Mouse (Mus musculus) layer of hippocampus, postnatal 25 days (tissue): ENCODE data around the gene Oas1h. TPM values are rescaled to one million over a fixed set of nuclear protein-coding genes. Genes with fewer than 3 reads are reported as not detected.
A peak's percentile ranks its signal among the peaks of the same experiment; 100 is the strongest.
"Not testable (repeated sequence)": the region's sequence is repeated elsewhere in the genome, so short reads cannot be mapped to it uniquely, and the experiment has no call there.

Experiments
- DNase-seq, 2 experiments: peaks; one replicate each; pipeline ENCODE4 v3.0.0; 2022; ENCODE audit warnings: mixed read lengths in 2 of 2, low spot score in 1 of 2; ENCODE audit errors: extremely low spot score in 1 of 2
- total RNA-seq, 2 experiments: library from RNA; stranded (reverse); gene quantifications; 2 replicates each; pipeline ENCODE4 v1.2.3; 2021

Gene Oas1h
- not detected for total RNA-seq

DNA sequence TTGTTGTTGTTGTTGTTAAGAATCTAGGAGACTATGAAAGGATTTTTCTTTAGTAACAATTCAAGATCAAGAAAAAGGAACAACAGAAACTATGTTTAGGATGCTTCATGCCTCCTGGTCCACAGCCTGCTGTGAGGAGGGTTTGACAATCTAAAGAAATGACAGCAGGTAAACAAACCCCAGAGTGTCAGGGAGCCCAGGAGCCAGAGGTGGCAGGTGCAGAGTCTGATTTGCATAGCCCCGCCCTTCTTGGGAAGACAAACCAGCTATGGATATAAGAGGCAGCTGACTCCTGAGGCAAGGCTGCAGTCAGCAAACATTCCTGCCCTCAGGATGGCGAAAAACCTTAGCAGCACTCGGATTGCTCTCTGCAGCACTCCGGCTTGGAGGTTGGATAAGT, at the start of gene Oas1h:
TSS of gene Oas1h (plus strand) at position 301 of the 400 bp plus-strand sequence.
- no peak for DNase-seq

DNA sequence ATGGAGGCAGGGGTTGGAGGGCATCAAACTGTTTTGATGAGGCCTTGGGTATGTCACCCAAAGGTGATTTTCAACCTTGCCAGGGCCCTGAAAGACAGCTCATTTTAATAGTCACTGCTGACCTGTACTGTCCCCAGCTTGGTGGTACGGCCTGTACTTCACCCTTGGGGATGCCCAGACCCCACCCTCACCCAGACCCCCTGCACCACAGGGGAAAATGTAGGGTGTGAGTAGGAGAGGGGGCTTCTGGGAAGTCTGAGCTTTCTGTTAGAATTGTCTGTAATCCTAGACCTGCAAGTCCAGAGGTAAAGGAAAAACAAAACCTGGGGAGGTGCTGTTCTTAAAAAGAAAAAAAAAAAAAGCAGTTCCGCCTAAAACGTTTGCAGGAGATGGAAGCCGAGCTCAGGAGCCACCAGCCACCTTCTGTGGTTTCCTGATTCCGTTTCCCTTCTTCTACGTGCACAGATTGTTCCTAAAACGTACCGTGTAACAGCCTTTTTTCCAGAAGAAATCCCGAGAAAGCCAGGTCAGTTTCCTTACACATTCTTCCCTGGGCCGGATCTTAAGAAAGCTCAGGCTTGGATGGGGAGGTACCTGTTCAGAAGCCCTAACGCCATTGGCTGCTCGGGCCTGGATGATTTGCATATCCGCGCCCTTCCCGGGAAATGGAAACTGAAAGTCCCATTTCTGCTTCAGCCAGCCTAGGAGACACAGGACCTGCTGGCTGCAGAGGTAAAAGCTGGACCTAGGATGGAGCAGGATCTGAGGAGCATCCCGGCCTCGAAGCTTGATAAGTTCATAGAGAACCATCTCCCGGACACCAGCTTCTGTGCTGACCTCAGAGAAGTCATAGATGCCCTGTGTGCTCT, 49.0 kb upstream of the Oas1h start, which contains the start of gene Oas1c:
TSS of gene Oas1c (minus strand) at position 564 of the 869 bp plus-strand sequence.
- DNase-seq = peak; percentile 32 to 52

DNA sequence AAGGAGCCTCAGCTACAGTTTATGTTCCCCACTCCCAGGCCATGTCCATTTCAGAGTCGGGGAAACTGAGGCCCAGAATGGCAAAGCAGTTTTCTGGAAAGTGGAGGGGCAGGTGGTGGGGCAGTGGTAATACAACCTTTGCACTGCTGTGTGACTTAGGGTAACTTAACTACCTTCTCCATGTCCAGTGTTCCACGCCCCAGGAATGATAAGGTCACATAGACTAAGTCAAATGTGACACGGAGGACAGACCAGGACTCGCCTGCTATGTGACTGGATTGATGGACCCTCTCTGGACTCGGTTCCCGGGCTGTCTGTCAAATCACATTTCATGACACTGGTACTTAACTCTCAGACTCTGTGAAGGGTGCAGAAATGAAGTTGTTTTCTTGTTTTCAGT, 48.2 kb upstream of the Oas1h start:
- no peak for DNase-seq

DNA sequence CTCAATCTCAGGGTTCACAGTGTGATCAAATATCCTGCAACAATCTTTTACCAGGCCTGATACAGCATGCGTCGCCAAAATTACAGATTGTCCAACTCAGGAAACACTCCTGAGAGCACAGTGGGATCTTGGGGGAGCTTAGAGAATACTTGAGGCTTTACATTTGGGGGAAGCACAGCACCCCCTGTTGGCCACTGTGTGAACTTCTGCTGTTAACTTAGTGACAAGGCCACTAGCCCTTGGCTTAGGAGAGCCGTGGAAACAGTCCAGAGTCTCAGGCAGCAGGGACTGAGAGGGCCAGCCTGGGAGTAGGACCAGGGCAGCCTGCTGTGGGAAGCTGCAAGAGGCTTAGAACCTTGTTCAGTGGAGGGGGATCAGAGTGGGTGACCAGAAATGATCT, 45.3 kb upstream of the Oas1h start:
- peak in 1 of 2 experiments; percentile 24 for DNase-seq

DNA sequence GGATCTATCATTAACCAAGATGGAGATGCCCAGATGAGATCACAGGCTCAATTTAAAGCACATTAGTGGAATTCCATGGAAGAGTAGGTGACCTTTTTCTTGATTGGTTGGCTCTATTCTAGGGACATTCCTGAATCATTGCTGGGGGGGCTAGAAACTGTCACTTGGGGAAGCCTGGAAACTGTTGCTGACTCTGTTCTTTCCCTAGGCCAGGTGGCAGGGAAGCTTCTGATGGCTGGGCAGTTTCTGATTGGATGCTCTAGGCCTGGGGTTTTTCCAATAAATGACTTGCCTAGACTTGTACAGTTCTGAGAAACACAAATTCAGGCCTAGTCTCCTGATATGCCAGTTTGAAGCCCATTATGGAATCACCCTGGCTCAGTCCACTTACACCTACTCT, 42.2 kb upstream of the Oas1h start:
- no peak for DNase-seq

DNA sequence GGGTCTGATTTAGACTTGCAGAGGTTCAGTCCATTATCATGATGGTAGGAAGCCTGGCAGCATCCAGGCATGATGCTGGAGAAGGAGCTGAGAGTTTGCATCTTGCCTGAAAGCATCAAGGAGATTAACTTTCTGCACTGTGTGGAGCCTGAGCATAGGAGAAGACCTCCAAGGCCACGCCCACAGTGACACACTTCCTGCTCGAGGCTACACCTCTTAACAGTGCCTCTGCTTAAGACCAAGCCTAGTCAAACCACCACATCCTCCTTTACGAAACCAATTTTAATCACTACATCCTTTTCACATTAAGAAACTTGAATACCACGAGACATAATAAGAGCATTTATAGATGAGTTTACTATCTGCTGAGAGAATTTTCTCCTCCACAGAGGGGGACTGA, 30.2 kb upstream of the Oas1h start:
- no peak for DNase-seq

DNA sequence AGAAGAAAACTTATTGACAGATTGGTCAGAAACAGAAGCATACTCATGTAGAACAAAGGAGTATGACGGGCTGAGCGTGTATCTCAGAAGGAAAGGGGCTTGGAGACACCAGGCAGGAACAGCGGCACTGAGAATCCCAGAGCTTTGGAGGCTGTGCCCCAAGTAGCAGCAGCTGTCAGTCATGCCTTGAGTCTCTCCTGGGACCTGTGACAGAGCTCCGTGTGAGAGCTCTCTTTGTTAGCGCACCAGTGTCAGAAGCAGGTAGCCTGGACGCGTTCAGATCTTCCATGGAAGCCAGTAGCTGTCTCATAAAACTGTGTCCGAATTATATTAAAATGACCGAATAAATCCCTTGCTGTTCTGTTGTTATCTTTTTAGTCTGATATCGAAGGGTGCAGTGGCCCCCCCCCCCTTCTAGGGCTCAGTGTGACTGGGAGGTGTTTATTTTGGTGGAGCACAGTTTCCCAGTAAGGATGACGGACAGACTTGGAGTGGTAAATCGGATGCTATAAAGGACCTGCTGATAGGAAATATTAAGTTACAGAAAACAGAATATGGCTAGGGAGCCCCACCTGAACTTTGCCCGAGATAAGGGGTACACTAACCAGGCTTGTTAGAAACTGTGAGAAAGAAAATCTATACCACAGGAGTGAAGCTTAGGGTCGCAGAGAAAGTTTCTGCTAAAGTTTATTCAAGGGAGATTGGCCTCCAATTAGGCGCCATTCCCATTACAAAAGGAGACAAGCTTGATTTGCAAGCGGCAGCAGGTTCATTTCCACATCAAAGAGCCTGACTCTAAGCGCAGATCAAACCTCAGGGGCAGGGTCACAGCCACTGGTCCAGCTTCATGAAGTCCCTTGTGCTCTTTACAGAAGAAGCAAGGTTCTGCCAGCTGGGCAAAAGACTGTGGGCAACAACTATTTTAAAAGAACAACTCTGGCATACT, 27.6 kb upstream of the Oas1h start:
- DNase-seq = no peak

DNA sequence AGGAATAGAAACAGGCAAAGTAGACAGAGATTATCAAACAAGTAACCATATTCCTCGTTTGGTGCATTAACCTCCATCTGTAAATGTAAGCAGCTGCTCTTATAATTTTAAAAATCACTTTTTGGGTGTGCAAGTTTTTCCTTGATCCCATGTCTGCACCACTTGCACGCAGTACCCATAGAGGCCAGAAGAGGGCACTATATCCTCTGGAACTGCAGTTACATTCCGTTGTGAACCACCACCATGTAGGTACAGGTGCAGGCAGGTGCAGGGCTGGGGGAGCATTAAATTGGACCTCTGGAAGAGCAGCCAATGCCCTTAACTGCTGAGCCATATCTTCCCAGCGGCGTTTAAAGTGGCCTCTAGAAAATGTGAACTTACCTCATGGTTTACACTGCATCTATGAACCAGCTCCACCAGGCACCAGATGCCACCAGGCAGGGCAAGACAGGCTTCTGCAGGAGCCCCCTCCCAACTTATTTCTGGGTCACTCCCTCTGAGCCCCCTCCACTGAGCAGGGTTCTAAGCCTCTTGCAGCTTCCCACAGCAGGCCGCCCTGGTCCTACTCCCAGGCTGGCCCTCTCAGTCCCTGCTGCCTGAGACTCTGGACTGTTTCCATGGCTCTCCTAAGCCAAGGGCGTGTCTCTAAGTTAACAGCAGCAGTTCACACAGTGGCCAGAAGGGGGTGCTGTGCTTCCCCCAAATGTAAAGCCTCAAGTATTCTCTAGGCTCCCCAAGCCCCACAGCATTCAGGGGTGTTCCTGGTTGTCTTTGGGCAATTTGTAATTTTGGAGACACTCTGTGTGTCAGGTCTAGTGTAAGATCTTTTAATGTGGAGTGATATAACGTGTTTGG, 24.3 kb upstream of the Oas1h start:
- peak in 1 of 2 experiments; percentile 73 for DNase-seq

DNA sequence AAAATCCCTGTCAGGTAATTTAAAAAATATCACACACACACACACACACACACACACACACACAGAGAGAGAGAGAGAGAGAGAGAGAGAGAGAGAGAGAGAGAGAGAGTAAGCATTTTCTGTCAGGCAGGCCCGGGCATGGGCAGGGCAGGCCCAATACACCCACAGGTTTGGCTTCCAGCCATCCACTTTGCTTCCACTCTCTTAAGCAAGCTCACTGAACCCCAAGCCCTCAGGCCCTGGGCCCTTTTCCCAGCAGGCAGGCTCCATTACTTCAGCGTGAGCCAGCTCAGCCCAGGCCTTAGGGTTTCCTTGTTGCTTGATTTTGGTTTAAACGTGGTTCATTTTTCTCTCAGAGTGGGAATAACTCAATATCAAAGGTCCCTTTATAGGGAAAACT, 16.5 kb upstream of the Oas1h start:
- DNase-seq = peak in 1 of 2 experiments; percentile 6

DNA sequence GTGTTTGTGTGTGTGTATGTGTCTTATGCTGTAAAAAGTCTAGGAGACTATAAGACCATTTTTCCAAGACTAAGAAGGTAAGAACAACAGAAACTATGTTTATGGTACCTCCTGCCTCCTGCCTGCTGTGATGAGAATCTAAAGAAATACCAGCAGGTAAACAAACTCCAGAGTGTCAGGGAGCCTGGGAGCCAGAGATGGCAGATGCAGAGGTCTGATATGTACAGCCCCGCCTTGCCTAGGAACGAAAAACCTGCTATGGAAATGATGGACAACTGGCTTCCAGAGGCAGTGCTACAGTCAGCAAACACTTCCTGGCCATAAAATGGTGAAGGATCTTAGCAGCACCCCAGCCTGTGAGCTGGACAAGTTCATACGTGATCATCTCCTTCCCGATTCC, 14.2 kb upstream of the Oas1h start, which contains the start of gene Oas1f:
TSS of gene Oas1f (plus strand) at position 301 of the 400 bp plus-strand sequence.
- DNase-seq = no peak

DNA sequence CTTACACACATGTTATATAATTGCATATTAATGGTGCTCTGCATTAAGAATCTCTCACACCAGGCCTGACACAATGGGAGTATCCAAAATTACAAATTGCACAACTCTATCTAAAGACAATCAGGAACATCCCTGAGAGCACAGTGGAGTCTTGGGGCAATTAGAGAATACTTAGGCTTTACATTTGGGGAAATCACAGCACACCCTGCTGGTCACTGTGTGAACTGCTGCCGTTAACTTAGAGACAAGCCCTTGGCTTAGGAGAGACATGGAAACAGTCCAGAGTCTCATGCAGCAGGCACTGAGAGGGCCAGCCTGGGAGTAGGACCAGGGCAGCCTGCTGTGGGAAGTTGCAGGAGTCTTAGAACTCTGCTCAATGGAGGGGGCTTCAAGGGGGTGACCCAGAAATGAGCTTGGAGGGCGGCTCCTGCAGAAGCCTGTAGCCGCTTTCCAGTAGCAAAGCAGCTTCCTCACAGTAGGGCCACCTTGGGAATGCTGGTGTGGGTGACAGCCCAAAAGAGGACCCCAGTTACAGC, 11.6 kb upstream of the Oas1h start:
- peak in 1 of 2 experiments; percentile 53 for DNase-seq

DNA sequence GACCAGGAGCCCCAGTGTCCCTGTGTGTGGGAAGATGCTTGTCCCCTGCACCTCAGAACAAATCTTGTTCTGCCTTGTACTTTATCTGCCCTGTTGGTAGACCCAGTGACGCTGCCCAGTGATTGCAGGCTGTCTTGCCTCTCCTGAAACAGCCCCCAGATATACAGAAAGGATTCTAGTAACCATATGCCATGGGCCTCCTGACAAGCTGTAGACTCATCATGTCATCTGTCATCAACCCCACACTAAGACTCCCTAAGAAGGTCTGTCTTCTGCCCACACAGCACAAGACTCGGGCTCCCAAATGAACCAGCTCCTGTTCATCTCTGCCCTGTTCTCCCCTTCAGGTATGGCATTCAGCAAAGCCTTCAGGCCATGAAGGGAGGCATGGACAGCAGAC, 2.0 kb upstream of the Oas1h start:
- DNase-seq = peak in 1 of 2 experiments; percentile 29

DNA sequence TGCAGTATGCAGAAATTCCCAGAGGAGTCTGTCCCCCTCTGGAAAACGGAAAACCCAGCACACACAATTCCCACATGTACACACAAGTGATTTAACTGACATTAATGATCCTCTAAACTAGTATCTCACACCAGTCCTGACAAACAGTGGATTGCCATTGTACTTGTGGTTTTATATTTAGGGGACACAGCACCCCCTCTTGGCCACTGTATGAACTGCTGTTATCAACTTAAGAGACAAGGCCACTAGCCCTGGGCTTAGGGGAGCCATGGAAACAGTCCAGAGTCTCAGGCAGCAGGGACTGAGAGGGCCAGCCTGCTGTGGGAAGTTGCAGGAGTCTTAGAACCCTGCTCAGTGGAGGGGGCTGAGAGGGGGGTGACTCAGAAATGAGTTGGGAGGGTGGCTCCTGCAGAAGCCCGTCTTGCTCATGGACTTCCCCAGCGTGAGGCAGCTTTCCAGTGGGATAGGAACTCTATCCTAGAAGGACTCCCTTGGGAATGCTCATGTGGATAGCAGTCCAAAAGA, 4.2 kb downstream of the Oas1h start:
- DNase-seq = peak in 1 of 2 experiments; percentile 18

DNA sequence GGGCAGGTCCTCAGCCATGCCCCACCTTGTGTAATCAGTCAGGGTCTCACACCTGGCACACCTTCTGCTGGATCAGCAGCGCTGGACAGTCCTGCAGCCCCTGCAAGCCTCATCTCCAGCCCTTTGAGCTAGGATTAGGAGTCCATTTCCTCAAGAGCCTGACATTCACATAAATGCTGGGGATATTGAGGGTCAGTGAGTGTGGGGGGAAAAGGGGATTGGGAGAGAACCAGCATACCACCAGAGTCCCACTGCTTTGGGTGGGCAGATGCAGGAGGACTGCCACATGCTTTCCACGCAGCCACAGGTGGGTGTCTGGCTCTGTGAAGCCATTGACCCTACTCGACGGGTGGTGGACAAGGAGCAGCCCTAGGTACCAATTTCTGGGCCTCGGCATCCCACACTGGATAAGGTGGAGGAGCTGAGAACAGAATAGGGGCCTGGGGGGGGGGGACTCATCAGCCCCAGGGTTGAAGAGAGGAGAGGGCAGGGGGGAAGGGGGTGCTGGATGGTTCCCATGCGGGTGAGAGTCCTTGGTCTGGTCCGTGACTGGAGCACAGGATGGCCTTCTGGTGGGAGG, 8.3 kb downstream of the Oas1h start:
- DNase-seq = no peak

DNA sequence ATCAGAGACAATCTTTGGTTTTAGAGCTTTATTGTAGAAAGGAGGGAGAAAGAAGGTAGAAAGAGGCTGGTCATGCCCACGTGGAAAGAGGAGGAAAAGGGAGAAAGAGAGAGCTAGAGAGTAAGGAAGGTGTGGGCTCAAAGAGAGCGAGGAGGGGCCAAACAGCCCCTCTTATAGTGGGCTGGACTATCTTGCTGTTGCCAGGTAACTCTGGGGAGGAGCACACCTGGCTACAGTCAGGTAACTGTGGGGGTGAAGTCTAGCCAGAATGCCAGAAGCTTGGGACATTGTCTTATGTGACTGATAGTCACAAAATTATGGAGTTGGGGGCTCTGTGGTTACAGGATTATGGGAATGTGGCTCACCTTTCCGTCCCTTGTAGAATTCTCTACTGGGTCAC, 8.9 kb downstream of the Oas1h start:
- DNase-seq = no peak

DNA sequence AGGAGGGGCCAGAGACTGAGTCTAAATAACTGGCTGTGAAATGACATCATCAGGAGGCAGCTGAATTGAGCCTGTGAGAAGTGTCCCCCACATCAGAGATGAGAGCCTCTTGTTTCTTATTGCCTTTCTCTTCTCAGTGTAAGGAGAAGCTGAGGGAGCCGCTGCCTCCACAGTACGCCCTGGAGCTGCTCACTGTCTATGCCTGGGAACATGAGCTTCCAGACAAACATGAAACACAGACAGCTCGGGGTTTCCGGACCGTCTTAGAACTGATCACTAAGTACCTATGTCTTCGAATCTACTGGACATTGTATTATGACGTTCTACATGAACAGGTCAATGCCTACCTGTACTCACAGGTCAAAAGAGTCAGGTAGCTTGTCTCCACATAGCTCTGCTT, 9.6 kb downstream of the Oas1h start:
- DNase-seq = no peak

DNA sequence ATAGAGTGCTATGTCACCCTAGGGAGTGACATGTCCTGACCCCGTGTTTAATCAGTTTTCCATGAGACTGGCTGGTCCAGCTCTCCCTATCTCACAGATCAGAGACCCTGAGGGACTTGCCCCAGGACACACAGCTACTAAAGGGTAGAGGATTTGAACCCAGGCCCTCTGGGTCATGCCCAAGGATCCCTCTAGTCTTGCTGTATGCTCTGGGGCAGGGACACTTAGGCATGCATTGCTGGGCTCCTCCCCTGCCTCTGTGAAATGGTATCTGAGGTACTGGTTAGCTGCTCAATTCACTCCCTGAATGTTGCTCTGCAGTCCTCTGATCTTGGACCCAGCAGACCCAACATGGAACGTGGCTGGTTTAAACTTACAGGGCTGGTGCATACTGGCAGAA, 10.2 kb downstream of the Oas1h start:
- no peak for DNase-seq

DNA sequence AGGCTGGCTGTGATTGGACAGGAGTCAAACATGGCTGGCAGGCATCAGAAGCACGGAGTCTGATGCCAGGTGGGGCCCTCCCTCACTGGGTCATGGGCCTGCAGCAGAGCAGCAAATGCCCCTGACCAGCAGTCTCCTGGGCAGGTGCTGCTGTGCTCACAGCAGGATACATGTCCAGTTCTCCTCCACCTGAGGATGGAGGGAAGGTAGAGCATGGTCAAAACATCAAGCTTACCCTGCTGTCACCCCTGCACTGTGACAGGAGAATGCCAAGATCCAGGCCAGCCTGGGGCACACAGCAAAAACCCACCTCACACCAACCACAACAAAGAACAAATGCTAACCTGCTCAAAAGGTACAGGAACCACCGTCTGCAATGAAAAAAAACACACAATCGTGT, 15.6 kb downstream of the Oas1h start:
- not testable (repeated sequence) for DNase-seq

DNA sequence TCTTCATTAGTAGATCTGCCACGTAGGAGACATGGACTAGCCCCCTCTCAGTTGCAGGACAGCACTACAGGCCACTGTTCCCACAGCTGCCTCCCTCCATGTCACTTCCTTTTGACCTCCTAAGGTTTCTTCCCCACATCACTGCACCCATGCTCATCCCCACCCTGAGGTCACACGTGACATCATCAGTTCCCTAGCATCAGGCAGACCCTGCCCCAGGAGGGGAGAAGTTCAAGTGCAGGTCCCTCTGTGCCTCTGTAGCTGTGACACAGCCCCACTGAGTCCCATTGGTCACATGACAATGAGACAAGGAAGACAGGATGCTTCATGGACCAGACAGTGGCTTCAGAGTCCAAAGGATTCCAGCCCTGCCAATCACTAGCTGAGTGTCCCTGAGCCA, 16.2 kb downstream of the Oas1h start:
- DNase-seq = not testable (repeated sequence)
